Mouse (Mus musculus): ENCODE measurements at regions not wholly inside any gene's neighbourhood (a gene's known extent, or its start where the extent isn't known, plus 50 kb on each side); places are given as distances from the start of the nearest gene placed in this dataset.

GRCm38 (mm10) chr17:47293178-47293577 is 75.5 kb upstream of the Mrps10 start:
- TF ChIP-seq GATA1 (IDR thresholded peaks at IDR 0.05; ENCODE audit: low read length), result no peak
- no peak for TF ChIP-seq TAL1 (IDR thresholded peaks at IDR 0.05; ENCODE audit: low read length)
